Mouse (Mus musculus) ES-E14 (cell line): ENCODE results near the gene Cpsf6. TPM values are rescaled to one million over a fixed set of nuclear protein-coding genes. Genes with fewer than 3 reads are reported as not detected.

Experiments used
- DNase-seq: peaks from one replicate; pipeline ENCODE4 v3.0.0-alpha.2; 2013; ENCODE audit warnings: low read depth, low spot score
- H3K27ac ChIP-seq: 2 replicates; pipeline ENCODE4 v1.5.1; 2012; ENCODE audit warnings: low read depth, mild to moderate bottlenecking, low read length, moderate library complexity, mixed read lengths; ENCODE audit not compliant: poor library complexity, insufficient read depth, severe bottlenecking
- H3K36me3 ChIP-seq: 2 replicates; pipeline ENCODE4 v1.6.1; 2012; ENCODE audit warnings: mild to moderate bottlenecking, low read length, moderate library complexity, mixed read lengths; ENCODE audit not compliant: control insufficient read depth, poor library complexity, insufficient read depth, severe bottlenecking
- H3K4me1 ChIP-seq, 2 experiments: fragments of 150-350 bp in 1 of 2; sonication (generic) in 1 of 2; 2 replicates each; pipeline ENCODE4 v1.6.1; 2012; ENCODE audit warnings: low read length in 2 of 2, mild to moderate bottlenecking in 1 of 2, mixed read lengths in 1 of 2; ENCODE audit not compliant: control insufficient read depth in 2 of 2, insufficient read depth in 2 of 2, poor library complexity in 1 of 2
- H3K4me3 ChIP-seq, 2 experiments: fragments of 150-350 bp in 1 of 2; sonication (generic) in 1 of 2; 2 replicates each; pipeline ENCODE4 v1.5.1; 2012; ENCODE audit warnings: low read length in 2 of 2, low read depth in 1 of 2, mild to moderate bottlenecking in 1 of 2, mixed read lengths in 1 of 2; ENCODE audit not compliant: insufficient read depth in 1 of 2, poor library complexity in 1 of 2, severe bottlenecking in 1 of 2
- H3K9ac ChIP-seq: 2 replicates; pipeline ENCODE4 v1.6.1; 2012; ENCODE audit warnings: low read depth, mild to moderate bottlenecking, low read length, mixed read lengths; ENCODE audit not compliant: poor library complexity, insufficient read depth, severe bottlenecking
- H3K9me3 ChIP-seq: fragments of 150-350 bp; sonication (generic); 2 replicates; pipeline ENCODE4 v1.6.1; 2012; ENCODE audit warnings: low read depth, mild to moderate bottlenecking, low read length; ENCODE audit not compliant: control insufficient read depth, insufficient read depth
- CHD2 ChIP-seq: IDR thresholded peaks from 2 replicates; pipeline ENCODE4 v1.6.1; 2014; ENCODE audit warnings: mild to moderate bottlenecking, low read depth, low read length, inconsistent platforms
- HCFC1 ChIP-seq: IDR thresholded peaks from 2 replicates; pipeline ENCODE4 v1.6.1; 2012; ENCODE audit warnings: low read length, inconsistent platforms, borderline replicate concordance; ENCODE audit not compliant: insufficient read depth
- MAFK ChIP-seq: IDR thresholded peaks from 2 replicates; pipeline ENCODE4 v1.6.1; 2014; ENCODE audit warnings: mild to moderate bottlenecking, low read depth, low read length, inconsistent platforms; ENCODE audit not compliant: insufficient read depth
- ZC3H11A ChIP-seq: IDR thresholded peaks from 2 replicates; pipeline ENCODE4 v1.6.1; 2012; ENCODE audit warnings: low read depth, mild to moderate bottlenecking, inconsistent platforms, low read length, borderline replicate concordance
- ZNF384 ChIP-seq: IDR thresholded peaks from 2 replicates; pipeline ENCODE4 v1.6.1; 2012; ENCODE audit warnings: low read depth, low read length, inconsistent platforms
- in situ Hi-C, 2 experiments: fragments of 600-800 bp; cut with MboI; formaldehyde crosslinking; loops; one replicate each; pipeline ENCODE4 v1.15.1; 2025; ENCODE audit warnings: low sequenced_read_pairs in 2 of 2, inconsistent platforms in 1 of 2; ENCODE audit not compliant: unreplicated experiment in 2 of 2
- total RNA-seq: library from RNA; depleted of rRNA; stranded (reverse); fragments of 300-350 nt; gene quantifications from 2 replicates; pipeline ENCODE4 v1.2.3, GENCODE M21; 2012; rRNA removed

Cpsf6 gene
- total RNA-seq, 1 experiment, result 129 TPM

GRCm38 (mm10) chr10:117299901-117300520 lies 79.8 kb downstream of the Cpsf6 start:
- in situ Hi-C loops, result no loop called here
- no peak for DNase-seq
- TF ChIP-seq MAFK (no peak), HCFC1 (no peak), ZNF384 (no peak), ZC3H11A (no peak)
- Histone ChIP-seq H3K9me3 (no peaks in the 10 kb centered on the region), H3K4me3 (no peak overlapping the region), H3K27ac (no peak overlapping the region), H3K36me3 (no peaks in the 10 kb centered on the region), H3K4me1 (no peaks in the 10 kb centered on the region), H3K9ac (no peak overlapping the region)

GRCm38 (mm10) chr10:117299106-117299505 lies 80.7 kb downstream of the Cpsf6 start:
- no peaks in the 10 kb centered on the region for H3K9me3 ChIP-seq
- H3K36me3 ChIP-seq, result no peaks in the 10 kb centered on the region
- no peak for TF ChIP-seq ZNF384
- TF ChIP-seq HCFC1, result no peak
- TF ChIP-seq CHD2, result no peak
- no peak for TF ChIP-seq MAFK
- TF ChIP-seq ZC3H11A, result no peak
- no peak overlapping the region for H3K4me3 ChIP-seq
- no peaks in the 10 kb centered on the region for H3K4me1 ChIP-seq
- H3K27ac ChIP-seq, result no peak overlapping the region
- in situ Hi-C loops, result no loop called here
- no peak overlapping the region for H3K9ac ChIP-seq
- DNase-seq, result no peak

GRCm38 (mm10) chr10:117298336-117298735 lies 81.5 kb downstream of the Cpsf6 start:
- no peak overlapping the region for H3K27ac ChIP-seq
- no peak for DNase-seq
- in situ Hi-C loops, result no loop called here

More at GRCm38 (mm10) chr10:117298336-117298735, 81.5 kb downstream of the Cpsf6 start:
- TF ChIP-seq CHD2 (no peak), ZC3H11A (no peak), HCFC1 (no peak), MAFK (no peak)
- Histone ChIP-seq H3K9me3 (no peaks in the 10 kb centered on the region), H3K4me1 (no peaks in the 10 kb centered on the region), H3K36me3 (no peaks in the 10 kb centered on the region), H3K9ac (no peak overlapping the region), H3K4me3 (no peak overlapping the region)

Other genes with a start within 250 kb of the Cpsf6 start
- 11.7 and 17.3 TPM in 2 replicates for gene Frs2, start 231.5 kb downstream of the Cpsf6 start, total RNA-seq
- 39.7 and 47.3 TPM in 2 replicates for gene Yeats4, start 155.5 kb downstream of the Cpsf6 start, total RNA-seq
- not detected in 2 replicates for gene 9530003J23Rik, start 141.3 kb downstream of the Cpsf6 start, total RNA-seq
- gene Lyz2, start 97.7 kb downstream of the Cpsf6 start, total RNA-seq, result 0.13 TPM in 1 of 2 replicates, not detected in the other
- gene Lyz1, start 87.1 kb downstream of the Cpsf6 start, total RNA-seq, result not detected in 2 replicates
- gene Cpm, start 249.5 kb upstream of the Cpsf6 start, total RNA-seq, result 4.6 and 4.8 TPM in 2 replicates